Mouse (Mus musculus) ovary, postnatal 36 days (tissue): Measurements from ENCODE around the gene Zfp335.

ENCODE experiments used
- DNase-seq: peaks from one replicate; pipeline ENCODE4 v3.0.0; 2022; ENCODE audit warnings: low spot score, mixed read lengths

Gene Zfp335

DNA sequence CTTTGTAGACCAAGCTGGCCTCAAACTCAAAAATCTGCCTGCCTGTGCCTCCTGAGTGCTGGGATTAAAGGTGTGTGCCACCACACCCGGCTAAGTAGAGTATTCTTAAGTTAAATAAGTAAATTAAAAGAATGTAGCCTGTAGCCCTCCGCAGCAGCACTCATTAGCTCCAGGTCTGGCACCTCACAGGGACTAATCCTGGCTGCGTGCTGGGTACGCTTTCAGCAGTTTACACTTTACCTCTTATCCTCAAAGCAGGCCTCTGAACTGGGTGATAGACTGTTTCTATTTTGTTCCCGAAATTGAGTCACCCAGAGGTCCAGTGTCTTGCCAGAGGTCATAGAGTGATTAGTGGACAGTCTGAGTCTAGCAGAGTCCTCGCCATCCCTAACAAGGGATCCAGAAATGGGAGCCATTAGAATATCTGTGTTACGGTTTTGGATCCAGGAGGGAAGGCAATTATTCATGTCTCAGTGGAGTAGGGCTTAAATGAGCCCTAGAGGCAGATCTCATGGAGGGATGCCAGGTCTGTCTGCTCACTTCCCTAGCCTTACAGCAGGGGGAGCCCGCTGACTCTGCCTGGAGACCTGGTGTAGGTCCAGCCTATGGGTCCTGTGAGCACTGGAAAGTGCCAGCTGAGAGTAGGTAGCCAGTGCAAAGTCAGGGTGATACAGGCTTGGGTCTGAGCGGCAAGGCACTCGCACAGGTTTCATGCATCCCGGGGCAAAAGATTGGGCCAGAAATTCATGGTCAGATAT, 12.7 kb upstream of the Zfp335 start:
- DNase-seq = peak; percentile 82

DNA sequence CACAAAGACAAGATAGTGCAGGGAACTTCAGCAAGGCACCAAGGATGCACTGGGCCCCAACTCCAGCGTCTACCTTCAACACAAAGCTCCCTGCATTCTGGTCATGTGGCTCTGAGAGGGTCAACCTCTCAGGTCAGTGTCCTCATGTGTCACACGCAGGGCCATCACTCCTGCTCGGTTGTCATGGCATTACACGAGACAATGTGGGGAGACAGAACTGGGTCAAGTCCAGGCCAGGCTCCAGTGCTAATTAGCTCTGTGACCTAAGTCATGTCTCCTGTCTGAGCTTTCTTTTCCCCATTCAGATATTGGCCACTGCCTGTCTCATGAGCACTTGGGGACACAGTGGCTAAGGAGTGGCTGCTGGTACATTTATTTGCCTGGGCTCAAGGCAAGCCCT, 11.7 kb upstream of the Zfp335 start:
- no peak for DNase-seq

DNA sequence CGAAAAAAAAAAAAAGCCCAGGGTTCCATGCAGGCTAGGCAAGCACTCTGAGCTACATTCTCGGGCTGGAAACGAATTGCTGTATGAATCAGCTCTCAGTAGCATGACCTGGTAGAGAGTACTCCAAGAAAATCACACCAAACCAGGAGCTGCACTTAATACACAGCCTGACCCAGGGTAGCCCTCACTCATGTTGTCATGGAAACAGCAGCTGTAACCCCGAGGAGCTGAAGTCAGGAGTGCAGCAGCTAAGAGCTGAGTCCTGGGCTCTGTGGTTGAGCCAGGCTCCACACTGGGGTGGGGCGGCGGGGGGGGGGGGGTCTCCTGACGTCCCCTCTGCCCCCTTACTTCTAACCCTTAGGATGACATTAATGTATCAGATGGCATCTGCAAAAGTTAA, 10.4 kb upstream of the Zfp335 start:
- DNase-seq = no peak

DNA sequence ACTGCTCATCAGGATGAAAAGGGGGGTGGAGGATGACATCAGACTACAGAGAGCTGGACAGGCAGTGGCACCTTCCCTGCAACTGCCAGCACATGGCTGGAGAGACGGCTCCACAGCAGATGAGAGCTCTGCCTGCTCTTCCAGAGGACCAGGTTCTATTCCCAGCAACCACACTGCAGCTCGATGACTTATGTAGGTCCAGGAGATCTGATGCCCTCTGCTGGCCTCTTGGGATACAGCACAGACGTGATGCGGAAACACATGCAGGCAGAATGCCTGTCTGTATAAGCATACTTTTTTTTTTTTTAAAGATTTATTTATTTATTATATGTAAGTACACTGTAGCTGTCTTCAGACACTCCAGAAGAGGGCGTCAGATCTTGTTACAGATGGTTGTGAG, 6.8 kb upstream of the Zfp335 start:
- no peak for DNase-seq

DNA sequence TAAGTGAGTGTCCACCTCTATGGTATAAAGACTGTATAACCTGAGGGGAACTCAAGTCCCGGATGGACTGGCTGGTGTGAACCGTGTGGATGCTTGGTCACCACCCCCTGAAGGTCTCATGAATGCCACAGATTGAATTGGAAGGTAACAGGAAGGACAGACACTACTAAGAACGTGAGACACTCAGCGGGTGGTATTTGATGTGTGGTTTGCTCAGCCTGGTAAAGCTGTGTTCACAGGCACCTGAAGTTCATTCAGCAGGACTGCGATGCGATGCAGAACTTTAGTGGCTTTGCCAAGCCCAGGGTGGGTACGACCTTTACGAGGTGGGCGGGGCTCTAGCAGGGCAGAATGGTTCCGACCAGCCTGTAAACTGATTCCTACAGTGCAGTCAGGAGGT, 5.8 kb upstream of the Zfp335 start:
- no peak for DNase-seq

DNA sequence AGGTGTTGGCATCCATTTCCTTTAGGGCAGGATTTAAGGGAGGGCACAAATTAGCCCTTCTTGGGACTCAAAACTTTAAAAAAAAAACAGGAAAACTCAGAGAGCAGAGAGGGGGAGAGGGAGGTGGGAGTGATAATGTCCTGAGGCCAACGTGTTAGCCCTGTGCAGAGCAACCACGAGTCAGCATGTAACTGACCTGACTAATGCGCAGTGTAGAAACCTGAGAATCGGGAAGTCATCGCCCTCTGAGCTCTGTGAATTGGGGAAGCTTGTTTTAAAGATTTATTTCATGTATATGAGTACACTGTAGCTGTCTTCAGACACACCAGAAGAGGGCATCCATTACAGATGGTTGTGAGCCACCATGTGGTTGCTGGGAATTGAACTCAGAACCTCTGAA, 5.3 kb upstream of the Zfp335 start:
- no peak for DNase-seq

DNA sequence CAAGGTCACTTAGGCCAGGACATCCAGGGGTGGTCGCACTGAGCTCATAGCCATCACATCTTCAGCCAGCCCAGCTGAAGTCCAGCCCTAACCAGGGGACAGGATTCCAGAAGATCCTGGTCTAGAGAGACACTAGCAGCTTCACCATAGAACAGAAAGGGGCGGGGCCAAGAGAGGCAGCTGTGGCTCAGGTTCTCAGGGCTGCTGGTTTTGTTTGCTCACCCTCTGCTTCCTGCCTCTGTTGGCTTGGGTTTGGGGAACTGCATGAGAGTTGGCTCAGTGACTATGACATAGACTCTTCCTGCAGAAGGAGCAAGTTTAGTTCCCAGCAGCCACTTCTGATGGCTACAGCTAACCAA, 1.9 kb upstream of the Zfp335 start:
- no peak for DNase-seq

DNA sequence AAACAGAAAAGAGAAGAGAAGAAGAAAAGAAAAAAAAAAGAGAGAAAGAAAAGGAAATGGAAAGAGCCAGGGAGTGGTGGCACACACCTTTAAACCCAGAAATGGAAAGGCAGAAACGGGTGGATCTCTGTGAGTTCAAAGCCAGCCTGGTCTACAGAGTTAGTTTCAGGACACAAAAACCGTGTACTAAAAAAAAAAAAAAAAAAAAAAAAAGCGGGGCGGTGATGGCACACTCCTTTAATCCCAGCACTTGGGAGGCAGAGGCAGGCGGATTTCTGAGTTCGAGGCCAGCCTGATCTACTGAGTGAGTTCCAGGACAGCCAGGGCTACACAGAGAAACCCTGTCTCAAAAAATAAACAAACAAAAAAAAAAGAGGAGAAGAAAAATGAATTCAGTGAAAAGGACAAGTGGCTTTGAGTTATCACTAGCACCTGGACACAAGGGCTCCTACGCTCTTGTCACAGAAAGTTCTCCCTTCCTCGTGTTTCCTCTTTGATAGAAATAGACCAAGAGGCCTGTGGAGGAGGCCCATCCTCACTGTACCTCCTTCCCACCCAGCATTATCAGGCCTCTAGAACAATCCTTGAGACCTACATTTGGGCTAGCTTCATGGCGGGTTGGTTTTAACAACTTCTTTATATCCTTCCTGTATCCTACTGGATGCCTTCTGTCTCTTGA, 1.3 kb upstream of the Zfp335 start:
- DNase-seq = no peak

DNA sequence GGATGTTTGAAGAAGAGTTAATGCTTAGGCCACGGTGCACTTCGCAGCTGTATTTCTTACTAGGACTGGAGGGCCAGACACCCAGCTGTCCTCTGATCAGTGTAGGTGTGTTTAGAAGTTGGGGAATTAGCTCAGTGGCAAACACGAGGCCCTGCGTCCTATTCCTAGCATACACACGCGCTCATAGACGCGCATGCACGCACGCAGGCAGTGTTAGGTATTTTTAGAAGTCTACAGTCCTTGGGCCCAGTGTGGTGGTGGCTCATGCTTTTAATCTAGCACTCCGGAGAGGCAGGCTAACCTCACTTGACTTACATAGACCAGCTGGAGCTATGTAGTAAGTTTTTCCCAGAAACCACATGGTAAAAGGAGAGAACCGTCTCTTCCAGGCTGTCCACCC, 594 bp upstream of the Zfp335 start:
- no peak for DNase-seq

DNA sequence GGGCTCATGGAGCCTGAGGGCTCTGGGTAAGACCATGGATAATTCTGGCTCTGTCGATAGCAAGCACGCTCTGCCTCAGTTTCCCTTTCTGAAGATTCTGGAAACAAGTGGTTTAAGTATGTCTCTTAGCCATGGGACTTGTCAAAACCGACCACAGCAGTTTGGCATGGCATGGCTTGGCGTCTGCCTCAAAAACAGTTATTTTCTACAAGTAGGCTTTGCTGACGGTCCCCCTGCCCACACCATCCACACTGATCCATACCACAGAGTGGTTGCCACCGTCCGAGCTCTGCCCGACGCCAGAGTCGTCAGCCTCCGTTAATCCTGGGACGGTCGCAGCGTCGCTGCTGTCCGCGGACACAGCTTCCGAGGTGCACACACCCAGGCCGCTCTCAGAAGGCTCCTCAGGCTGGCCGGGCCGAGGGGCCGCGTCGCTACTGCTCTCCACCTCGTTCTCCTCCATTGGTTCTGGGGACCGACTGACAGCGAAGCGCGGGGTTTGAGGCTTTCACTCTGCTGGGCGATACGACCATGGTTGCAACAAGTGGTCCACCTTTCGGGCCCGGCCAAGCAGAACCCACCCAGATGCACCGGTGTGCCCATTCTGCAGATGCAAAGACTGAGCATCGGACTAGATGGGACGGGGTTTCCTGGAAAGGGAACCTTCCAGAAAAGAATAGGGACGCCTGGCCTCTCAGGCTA, 1.0 kb downstream of the Zfp335 start:
- DNase-seq = no peak

DNA sequence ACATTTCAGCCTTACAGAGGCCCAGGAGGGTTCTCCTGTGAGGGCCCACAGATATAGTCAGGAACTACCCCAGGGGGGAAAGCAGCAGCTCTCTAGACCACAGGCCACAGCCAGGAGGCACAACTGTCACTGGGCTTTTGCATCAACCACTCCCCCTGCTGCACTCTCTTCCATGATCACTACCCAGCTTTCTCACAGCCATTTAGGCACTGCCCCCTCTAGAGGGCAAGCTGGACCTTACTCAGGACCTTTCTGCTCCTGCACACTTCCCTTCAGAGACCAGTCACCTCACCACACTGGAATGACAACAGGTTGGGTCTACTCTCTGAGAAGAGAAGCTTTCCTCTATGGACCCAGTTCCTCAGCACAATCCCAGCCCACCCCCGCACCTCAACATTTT, 2.0 kb downstream of the Zfp335 start:
- DNase-seq = no peak

DNA sequence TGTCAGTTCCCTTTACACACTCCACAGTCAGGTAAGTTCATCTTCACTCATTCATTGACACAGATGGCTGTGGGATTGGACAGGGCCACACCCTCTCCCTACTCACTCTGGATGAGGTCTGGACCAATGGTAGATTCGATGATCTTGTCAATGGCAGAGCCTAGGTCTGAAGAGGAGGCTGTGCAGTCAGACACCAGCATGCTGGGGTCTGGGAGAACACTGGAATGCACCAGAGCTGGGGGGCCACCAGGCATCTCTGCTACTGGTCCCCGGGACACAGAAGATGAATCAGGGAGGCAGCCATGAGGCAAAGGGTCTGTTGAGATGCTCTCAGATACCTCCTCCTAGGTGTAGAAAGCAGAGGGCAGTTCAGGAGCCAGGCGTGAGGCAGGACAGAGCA, 2.5 kb downstream of the Zfp335 start:
- DNase-seq = no peak

DNA sequence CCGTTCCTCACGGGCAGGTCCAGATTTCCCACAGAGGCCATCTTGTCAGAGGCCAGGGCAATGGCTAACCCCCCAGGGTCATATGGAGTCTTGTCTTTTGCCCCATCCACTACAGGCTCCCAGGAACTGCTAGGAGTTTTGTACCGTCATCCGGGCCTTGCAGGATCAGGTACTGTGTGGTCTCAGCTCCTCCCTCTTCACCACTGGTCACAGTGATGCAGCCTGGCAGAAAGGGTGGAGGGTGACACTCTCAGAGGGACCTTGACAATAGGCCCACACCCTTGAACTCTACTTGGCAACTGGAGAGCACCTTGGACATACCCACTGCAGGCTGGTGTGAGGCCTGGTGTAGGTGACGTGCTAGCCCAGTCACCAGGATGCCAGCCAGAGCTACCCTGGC, 3.5 kb downstream of the Zfp335 start:
- no peak for DNase-seq

DNA sequence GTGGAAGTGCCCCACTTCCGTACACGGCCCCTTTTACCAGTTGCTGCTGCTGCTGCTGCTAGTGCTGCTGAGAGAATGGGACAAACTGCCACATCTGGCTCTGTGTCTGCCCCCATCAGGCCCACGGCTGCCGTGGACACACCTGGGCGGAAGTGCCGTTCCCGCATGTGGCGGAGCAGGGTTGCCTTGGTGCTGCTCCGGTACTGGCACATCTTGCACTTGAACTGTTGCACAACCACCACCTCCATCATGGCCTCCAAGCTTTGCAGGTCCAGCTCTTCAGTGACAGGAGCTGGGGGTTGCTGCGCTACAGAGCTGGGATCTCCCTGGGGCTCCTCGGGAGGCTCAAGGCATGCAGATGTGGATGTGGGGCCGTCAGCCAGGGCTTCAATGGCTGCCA, 4.0 kb downstream of the Zfp335 start:
- no peak for DNase-seq

DNA sequence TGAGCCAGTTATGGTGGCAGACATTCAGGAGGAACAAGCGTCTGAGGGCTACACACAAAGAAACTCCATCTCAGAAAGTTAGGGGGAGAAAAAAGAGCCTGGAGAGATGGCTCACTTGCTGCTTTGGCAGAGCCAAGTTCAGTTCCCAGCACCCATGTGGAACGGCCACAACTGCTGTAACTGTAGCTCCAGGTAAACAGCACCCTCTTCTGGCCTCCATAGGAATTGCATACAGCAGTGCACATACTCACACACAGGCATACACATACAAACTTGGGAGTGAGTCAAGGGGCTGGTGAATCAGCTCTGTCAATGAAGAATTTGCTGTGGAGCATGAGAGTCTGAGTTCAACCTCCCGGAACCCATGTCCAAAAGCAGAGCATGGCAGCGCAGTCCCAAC, 5.5 kb downstream of the Zfp335 start:
- no peak for DNase-seq

DNA sequence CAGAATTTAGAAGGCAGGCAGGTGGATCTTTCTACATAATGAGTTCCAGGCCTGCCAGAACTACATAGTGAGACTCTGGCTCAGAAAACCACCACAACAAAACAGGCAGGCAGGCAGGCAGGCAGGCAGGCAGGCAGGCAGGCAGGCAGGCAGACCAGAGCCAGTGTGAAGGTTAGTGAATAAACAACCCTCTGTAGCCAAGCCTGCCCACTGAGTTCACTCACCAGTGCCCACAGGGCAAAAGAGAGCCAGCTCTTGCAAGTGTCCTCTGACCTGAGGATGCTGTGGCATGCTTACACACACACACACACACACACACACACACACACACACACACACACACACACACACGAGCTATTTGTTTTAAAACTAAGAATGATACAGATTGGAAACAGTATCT, 8.1 kb downstream of the Zfp335 start:
- no peak for DNase-seq

DNA sequence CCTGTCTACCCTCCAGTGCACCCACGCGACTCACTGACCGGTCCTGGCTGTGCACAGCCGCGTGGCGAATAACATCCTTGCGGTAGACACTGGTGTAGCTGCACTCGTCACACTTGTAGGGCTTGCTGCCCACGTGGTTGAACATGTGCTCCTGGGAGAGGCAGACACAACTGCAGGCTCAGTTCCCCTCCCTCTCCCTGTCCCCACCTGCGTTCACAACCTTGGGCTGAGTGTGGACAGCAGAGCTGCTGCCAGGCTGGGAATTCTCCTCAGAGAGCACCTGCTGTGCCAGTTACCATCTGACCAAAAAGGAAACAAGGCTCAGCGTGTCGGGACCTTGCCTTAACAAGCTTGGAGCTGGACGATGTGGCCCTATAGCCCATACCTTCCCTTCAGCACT, 10.2 kb downstream of the Zfp335 start:
- no peak for DNase-seq

DNA sequence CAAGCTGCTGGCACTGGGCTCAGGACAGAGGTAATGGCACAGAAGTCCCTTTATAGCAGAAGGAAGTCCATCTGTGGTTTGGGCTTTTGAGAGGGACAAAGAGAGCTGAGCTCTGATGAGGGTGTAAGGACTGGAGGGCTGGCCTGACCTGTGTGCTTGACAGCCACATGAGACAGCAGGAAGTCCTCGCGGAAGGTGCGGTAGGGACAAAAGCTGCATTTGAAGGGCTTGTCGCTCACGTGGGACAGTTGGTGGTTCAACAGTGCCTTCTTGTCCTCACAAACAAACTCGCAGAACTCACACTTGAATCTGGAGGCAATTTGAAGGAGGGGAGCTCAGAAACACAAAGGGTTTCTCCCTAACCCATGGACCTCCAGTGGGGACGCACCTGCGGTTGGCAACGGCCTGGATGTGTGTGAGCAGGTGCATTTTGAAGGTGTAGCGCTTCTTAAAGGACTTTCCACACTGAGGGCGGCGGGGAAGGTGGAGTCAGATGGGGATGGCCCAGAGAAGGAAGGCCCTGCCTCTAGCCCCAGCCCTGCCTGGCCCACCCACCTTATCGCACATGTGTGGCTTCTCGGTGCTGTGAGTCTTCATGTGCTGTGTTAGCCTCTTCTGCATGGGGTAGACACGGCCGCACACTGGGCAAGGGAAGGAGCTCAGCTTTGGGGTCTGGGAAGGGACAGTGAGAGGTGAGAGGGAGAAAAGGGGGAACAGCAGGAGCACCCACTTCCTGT, 11.7 kb downstream of the Zfp335 start:
- DNase-seq = no peak

DNA sequence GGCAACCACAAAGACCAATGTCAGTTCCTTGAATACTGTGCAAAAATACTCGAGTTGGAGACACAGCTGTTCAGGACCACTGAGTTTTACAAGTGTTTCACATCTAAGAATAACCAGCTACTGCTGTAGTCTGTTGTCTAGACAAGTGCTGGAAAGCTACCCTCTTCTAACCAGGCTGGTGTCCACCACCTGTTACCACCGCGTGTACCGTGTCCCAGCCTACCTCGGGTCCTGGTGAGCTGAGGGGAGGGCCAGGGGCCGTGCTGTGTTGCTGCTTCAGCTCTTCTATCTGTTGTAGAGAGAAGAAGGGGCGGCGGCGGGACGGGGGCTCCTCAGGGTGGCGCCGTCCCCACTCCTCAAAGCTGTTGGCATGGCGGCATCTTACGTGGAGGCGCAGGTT, 12.5 kb downstream of the Zfp335 start:
- no peak for DNase-seq

DNA sequence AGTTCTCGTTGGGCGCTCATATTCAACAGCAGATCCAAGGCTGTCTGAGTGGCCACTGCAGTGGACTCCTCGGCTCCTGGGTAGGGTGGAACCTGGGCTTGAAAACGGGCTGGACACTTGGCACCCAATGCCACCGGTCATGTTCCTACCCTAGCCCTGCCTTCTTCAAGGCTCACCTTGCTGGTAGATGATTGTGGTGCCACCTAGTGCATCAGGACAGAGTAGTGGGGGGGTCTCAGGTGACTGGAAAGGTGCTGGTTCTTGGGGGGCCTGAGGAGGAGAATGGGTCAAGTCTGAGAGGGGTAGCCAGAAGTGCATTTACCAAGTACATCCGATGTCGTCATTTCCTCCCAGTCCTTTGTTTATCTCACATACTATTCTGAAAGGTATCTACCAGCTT, 13.5 kb downstream of the Zfp335 start:
- no peak for DNase-seq

DNA sequence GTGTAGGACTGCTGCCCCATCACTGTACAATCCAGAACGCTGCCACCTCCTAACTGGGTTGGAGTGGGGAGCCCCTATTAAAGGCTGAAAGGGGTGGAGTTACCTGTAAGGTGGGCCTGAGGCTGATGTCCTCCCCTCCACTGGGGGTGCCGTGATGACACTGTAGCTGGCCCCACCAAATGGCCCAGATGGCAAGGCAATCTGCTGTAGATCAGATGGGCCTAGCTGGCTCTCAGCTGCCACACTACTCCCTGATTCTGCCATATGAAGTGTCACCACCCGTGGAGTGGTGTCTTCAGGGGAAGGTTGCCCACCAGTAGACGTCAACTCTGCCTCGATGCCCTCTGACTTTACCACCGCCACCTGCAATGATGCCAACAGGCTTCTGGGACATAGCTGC, 15.7 kb downstream of the Zfp335 start:
- no peak for DNase-seq

DNA sequence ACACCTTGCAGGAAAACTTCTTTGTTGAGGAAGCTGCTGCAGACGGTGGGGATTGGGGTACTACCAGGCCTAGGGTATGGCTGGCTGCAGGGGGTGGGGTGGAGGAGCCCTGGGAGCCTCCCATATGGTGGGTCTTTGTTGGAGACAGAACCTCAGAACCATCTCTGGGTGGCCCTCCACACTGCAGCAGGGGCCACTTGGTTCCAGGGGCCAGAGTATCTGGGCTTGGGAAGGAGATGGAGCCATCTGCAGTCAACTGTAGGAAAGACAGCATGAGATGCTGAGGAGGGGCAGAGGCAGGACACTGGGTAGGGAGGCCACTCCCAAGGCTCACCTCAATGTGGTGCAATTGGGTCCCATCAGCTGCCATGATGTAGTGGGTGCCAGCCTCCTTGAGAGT, 16.9 kb downstream of the Zfp335 start:
- DNase-seq = no peak

DNA sequence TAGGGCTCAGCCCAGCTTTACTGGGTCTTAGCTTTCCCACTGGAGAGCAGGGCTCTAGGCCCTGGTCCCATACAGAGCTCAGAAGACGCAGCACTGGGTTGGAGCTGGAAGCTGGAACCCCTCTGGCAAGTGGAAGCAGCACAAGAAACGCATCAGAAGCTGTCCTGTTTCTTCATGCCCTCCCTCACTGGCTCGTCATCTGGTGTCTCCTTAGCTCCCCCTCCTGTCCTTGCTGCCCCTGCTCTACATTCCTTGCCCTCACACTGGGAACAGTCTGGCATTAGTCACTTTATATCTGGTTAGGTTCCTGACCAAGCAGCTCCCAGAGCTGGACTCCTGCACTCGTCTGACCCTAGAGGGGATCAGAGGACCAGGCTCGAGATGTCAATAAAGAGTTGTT, 17.5 kb downstream of the Zfp335 start:
- DNase-seq = no peak
